Comparison of ENCODE assay signal across 9 mouse cellular contexts in genomic region chr5:148451811-148452210, GRCm38 (mm10). TPM values are rescaled to one million over a fixed set of nuclear protein-coding genes. Genes with fewer than 3 reads are reported as not detected.
DNase-seq lines count a peak whose midpoint lies in the region; TF ChIP-seq lines count a peak whose summit lies in the region.
"Had no signal": no experiment of that assay in that cellular context is flagged by ENCODE, and none has a peak within 500 bp of the region (broad histone marks: within the 10 kb centered on the region; RNA-seq: fewer than 3 reads in every experiment).

No protein-coding gene starts in this region.

- no peak overlapping the region for H3K9ac ChIP-seq in heart, adult 2 months (ENCODE audit: low read depth, low read length)
- H3K9ac ChIP-seq: embryonic facial prominence, embryonic 12.5 days had no signal

- H3K79me2 ChIP-seq in heart, adult 2 months (replicated peaks; ENCODE audit: control insufficient read depth, insufficient read depth, low read length), result no peaks in the 10 kb centered on the region
- H3K79me2 ChIP-seq in C2C12 (ENCODE audit: control insufficient read depth, insufficient read depth), result no peaks in the 10 kb centered on the region

- H3K4me1 ChIP-seq in heart, adult 2 months (ENCODE audit: control insufficient read depth, insufficient read depth, low read length), result no peaks in the 10 kb centered on the region
- H3K4me1 ChIP-seq: embryonic facial prominence, embryonic 12.5 days had no signal

- DNase-seq in heart, adult 2 months, result peak; percentile 38 to 71
- no peak for DNase-seq in heart, postnatal 25 days (ENCODE audit: low spot score)
- DNase-seq in adrenal gland, adult 18-20 months (ENCODE audit: low spot score in 2 of 2), result peak; percentile 63 to 65
- peak; percentile 70 for DNase-seq in embryo, embryonic 10.5 days (ENCODE audit: low spot score)
- peak; percentile 69 to 73 for DNase-seq in kidney, postnatal 4 days
- DNase-seq in mesoderm, embryonic 11.5 days (ENCODE audit: low read depth, low spot score), result peak; percentile 54
- DNase-seq in testis, postnatal 10 days (ENCODE audit: low spot score), result peak; percentile 83

- no peaks in the 10 kb centered on the region for H3K79me3 ChIP-seq in C2C12 (ENCODE audit: low read depth)

- TF ChIP-seq CTCF in heart, adult 2 months (IDR thresholded peaks at IDR 0.05), result peak; percentile 94
- TF ChIP-seq CTCF in C2C12 (IDR thresholded peaks at IDR 0.05; ENCODE audit: control insufficient read depth, insufficient read depth, insufficient read length), result peak; percentile 33

- H3K27ac ChIP-seq in heart, adult 2 months, result no peak overlapping the region
- H3K27ac ChIP-seq: embryonic facial prominence, embryonic 12.5 days had no signal

- no peak overlapping the region for H3ac ChIP-seq in C2C12 (ENCODE audit: control insufficient read depth, insufficient read length, low read depth)

- no peaks in the 10 kb centered on the region for H3K36me3 ChIP-seq in heart, adult 2 months (ENCODE audit: control insufficient read depth, insufficient read depth, low read length)
- no peaks in the 10 kb centered on the region for H3K36me3 ChIP-seq in C2C12 (ENCODE audit: control insufficient read depth, insufficient read depth)
- H3K36me3 ChIP-seq: embryonic facial prominence, embryonic 12.5 days had no signal

- TF ChIP-seq EP300 in heart, adult 2 months (IDR thresholded peaks at IDR 0.05; ENCODE audit: insufficient read depth, low read depth, low read length), result no peak

- 27% methylated on average over 7 of the region's 7 CpGs for WGBS in heart, adult 2 months

- TF ChIP-seq POLR2A in heart, adult 2 months (IDR thresholded peaks at IDR 0.05; ENCODE audit: insufficient read depth, low read depth, low read length), result no peak

- intact Hi-C loops in heart, adult 2 months (cut with DNase I), result loop anchor here (1.0 to 2.0 kb wide), 4 partner anchors 79 to 341 kb away; no protein-coding TSS in a partner anchor
- intact Hi-C loops in heart, postnatal 25 days (cut with DNase I), result loop anchor here (1.0 to 5.0 kb wide), 2 partner anchors 120 to 340 kb away; no protein-coding TSS in a partner anchor

- no peaks in the 10 kb centered on the region for H3K27me3 ChIP-seq in heart, adult 2 months (ENCODE audit: control insufficient read depth, insufficient read depth, low read length)
- H3K27me3 ChIP-seq in C2C12 (ENCODE audit: control insufficient read depth, insufficient read depth, insufficient read length), result no peaks in the 10 kb centered on the region
- H3K27me3 ChIP-seq: embryonic facial prominence, embryonic 12.5 days had no signal

- no peak overlapping the region for H3K4me3 ChIP-seq in heart, adult 2 months
- no peak overlapping the region for H3K4me3 ChIP-seq in C2C12 (ENCODE audit: insufficient read depth, poor library complexity, severe bottlenecking)
- H3K4me3 ChIP-seq: embryonic facial prominence, embryonic 12.5 days had no signal

TF ChIP-seq in C2C12, 6 proteins besides CTCF, POLR2A, EP300 and RAD21:
- TF ChIP-seq USF1 (IDR thresholded peaks at IDR 0.05; ENCODE audit: low read depth), result no peak
- TF ChIP-seq FOSL1 (IDR thresholded peaks at IDR 0.05; ENCODE audit: insufficient read depth, low read length, poor library complexity, severe bottlenecking), result no peak
- TF ChIP-seq MYOD1 (IDR thresholded peaks at IDR 0.05; ENCODE audit: control insufficient read depth, insufficient read length, low read depth), result no peak
- no peak for TF ChIP-seq MAX (IDR thresholded peaks at IDR 0.05)
- TF ChIP-seq CEBPB (IDR thresholded peaks at IDR 0.05; ENCODE audit: low read depth), result no peak
- no peak for TF ChIP-seq MYOG (IDR thresholded peaks at IDR 0.05; ENCODE audit: control insufficient read depth, extremely low read depth, insufficient read length)
TF ChIP-seq in C2C12: peak in this region for 0.

RNA-seq across cellular contexts. Expression of gene Slc7a1, which starts 52.1 kb away (rescaled TPM):
- 10 to 100 TPM; 14.0 to 14.4 TPM for total RNA-seq in heart, adult 2 months (2021)
- polyA plus RNA-seq in heart, adult 2 months (2012; rRNA removed), result 10.9 and 18.9 TPM in 2 replicates
- 10 to 100 TPM; 10.7 to 15.0 TPM for total RNA-seq in heart, postnatal 25 days (2021)
- 34.6 TPM for polyA plus RNA-seq in C2C12 (2012; fragmentation: generic; extraction: Trizol)
- 10 to 100 TPM; 87.0 to 94.9 TPM for total RNA-seq in adrenal gland, adult 18-20 months (2021)

Comparison
In these comparisons a context has a peak if more than half of its experiments do, and no peak if none do; other contexts are left out.
1. RNA of gene Slc7a1, which starts 52.1 kb away (total RNA-seq): 87.0 to 94.9 TPM in adrenal gland, adult 18-20 months; 10.7 to 15.0 TPM in heart, postnatal 25 days and 14.0 to 14.4 TPM in heart, adult 2 months; every median in the first group is over 4 times any median in the second.